Mouse (Mus musculus): ENCODE data around the gene Tmc3. TPM values are rescaled to one million over a fixed set of nuclear protein-coding genes. Genes with fewer than 3 reads are reported as not detected.

Gene Tmc3
- polyA plus RNA-seq, 1 experiment from 2014 or later, result 0.23 TPM

DNA sequence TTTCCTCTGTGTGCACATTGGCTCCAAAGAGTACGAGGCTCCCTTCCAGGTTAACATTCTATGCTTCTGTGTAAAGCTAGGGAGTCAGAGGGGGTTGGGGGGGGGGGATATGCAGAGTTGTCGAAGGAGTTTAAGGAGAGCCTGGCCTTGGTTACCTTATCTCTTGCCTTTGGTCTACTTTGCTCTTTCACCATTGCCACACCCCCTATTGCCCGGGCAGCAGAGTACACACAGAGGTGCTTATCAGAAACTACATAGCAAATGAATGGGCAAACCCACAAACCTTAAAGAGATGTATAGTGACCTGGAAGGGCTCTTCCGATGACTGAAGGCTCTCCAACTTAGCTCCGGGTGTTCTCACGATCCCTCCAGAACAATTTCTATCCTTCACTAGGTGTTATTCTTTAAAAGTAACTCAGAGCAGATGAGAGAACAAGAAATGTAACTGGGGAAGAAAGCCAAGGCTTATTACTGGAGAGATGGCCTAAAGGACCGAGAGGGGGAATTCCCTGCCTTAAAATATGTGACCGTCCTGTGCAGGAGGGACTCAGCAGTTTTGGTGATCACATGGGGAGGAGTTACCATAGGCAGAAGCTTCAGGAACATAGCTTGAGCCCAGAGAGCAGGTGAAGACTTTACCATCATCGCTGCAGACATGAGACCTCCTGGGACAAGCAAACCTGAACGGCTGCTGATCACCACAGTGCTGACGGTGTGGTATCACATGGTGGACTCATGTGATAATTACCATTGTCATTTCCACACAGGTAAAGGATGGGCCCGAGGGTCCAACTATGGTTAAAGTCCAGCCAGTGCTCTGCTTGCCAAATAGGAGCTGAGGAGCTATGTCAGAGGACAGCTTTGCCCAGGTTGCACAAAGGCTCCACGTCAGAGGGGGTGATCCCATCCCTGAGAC lies 14.5 kb downstream of the Tmc3 start:
- ATAC-seq (ENCODE audit: insufficient read depth), result no peak
- H3K4me2 ChIP-seq, result no peak overlapping the region
- H3K9ac ChIP-seq, result no peak overlapping the region
- no peaks in the 10 kb centered on the region for H3K27me3 ChIP-seq
- H3K27ac ChIP-seq (replicated peaks), result no peak overlapping the region
- H3K9me3 ChIP-seq (replicated peaks), result no peaks in the 10 kb centered on the region
- WGBS (ENCODE audit: insufficient replicate concordance), result 44% methylated on average over 13 of the region's 13 CpGs
- 0 out of 2 replicates have a peak, but pooled peaks cover 6% of the 10 kb centered on the region for H3K4me1 ChIP-seq (replicated peaks)
- no peak overlapping the region for H3K4me3 ChIP-seq (replicated peaks)
- H3K36me3 ChIP-seq (replicated peaks), result no peaks in the 10 kb centered on the region

DNA sequence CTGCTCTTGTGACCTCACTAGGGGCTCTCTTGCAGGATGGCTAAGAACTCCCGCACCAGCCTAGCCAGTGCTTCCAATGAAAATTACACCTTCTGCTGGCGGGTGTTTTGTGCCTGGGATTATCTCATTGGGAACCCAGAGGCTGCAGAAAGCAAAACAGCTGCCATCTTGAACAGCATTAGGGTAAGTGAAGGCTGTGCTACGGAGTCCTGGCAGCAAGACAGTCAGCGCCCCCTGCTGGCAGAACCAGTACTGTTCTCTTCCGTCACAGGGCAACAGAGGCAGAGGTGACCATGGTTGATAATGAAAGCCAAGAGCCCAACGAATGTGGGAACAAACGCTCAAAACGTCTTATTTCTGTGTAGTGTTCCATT lies 15.2 kb downstream of the Tmc3 start:
- ATAC-seq (ENCODE audit: insufficient read depth), result no peak
- no peak overlapping the region for H3K27ac ChIP-seq (replicated peaks)
- WGBS (ENCODE audit: insufficient replicate concordance), result 35% methylated on average over 8 of the region's 8 CpGs

DNA sequence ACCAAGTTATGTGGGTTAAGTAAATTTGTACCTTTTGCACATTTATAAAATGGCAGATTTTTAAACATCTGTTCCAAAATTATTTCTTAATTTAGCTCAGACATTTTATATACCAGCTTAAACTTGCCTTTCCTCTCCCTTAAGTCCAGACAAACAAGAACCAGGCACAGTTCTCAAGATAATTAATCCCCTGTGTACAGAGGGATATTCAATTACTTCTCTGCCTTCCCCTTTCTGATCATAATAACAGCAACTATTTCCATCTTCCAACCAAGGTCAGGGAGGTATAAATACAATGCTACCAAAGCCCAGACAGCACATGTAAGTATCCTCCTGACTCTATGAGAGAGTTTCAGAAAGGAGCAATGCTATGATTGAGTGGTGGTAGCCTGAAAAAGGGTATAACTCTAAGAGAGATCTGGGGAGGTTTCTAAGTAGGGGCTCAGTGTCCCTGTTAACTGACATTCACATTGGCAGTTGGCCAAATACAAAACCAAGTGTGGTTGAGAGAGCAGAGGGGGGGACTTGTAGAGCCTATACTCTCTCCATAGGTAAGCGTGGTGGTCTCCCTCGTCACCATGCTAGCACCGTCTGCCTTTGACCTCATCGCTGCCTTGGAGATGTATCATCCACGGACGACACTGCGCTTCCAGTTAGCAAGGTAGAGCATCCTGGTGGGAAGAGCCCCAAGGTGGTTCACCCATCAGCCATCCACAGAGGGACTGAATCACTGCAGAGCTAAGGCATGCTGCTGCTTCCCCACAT lies 19.6 kb downstream of the Tmc3 start:
- Histone ChIP-seq H3K4me1 (replicated peaks) (0 out of 2 replicates have a peak, but pooled peaks cover 5% of the 10 kb centered on the region), H3K4me2 (no peak overlapping the region), H3K4me3 (replicated peaks) (no peak overlapping the region), H3K36me3 (replicated peaks) (no peaks in the 10 kb centered on the region), H3K9ac (no peak overlapping the region), H3K9me3 (replicated peaks) (no peaks in the 10 kb centered on the region), H3K27ac (replicated peaks) (no peak overlapping the region), H3K27me3 (no peaks in the 10 kb centered on the region)
- WGBS (ENCODE audit: insufficient replicate concordance), result 79% methylated on average over 7 of the region's 7 CpGs
- ATAC-seq (ENCODE audit: insufficient read depth), result no peak

More for the DNA sequence above, 15.2 kb downstream of the Tmc3 start:
- H3K36me3 ChIP-seq (replicated peaks), result no peaks in the 10 kb centered on the region
- H3K9ac ChIP-seq, result no peak overlapping the region
- 0 out of 2 replicates have a peak, but pooled peaks cover 6% of the 10 kb centered on the region for H3K4me1 ChIP-seq (replicated peaks)
- no peaks in the 10 kb centered on the region for H3K27me3 ChIP-seq
- H3K4me2 ChIP-seq, result no peak overlapping the region
- no peaks in the 10 kb centered on the region for H3K9me3 ChIP-seq (replicated peaks)
- no peak overlapping the region for H3K4me3 ChIP-seq (replicated peaks)

DNA sequence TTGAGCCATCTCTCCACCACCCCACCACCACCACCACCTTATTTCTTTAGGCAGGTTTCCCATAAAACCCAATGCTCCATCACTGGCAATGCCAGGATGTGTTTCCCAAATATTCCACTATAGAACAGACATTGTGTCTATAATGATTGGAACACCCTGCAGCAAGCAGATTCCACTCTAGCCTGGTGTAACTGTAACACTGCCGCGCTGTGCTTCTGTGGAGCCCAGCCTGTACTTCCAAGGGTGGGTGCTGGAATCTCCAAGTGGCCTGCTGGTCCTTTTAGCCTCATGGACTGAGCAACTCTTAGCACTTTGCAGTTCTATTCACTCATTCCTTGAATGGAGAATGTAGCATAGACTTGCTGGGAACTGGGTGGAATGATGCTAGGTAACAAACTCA lies 22.1 kb downstream of the Tmc3 start:
- ATAC-seq (ENCODE audit: insufficient read depth), result no peak
- H3K27me3 ChIP-seq, result no peaks in the 10 kb centered on the region
- WGBS (ENCODE audit: insufficient replicate concordance), result 78% methylated on average over 2 of the region's 2 CpGs
- no peak overlapping the region for H3K9ac ChIP-seq
- no peak overlapping the region for H3K4me3 ChIP-seq (replicated peaks)
- no peaks in the 10 kb centered on the region for H3K9me3 ChIP-seq (replicated peaks)
- no peaks in the 10 kb centered on the region for H3K36me3 ChIP-seq (replicated peaks)
- H3K4me2 ChIP-seq, result no peak overlapping the region
- no peak overlapping the region for H3K27ac ChIP-seq (replicated peaks)
- no peaks in the 10 kb centered on the region for H3K4me1 ChIP-seq (replicated peaks)

DNA sequence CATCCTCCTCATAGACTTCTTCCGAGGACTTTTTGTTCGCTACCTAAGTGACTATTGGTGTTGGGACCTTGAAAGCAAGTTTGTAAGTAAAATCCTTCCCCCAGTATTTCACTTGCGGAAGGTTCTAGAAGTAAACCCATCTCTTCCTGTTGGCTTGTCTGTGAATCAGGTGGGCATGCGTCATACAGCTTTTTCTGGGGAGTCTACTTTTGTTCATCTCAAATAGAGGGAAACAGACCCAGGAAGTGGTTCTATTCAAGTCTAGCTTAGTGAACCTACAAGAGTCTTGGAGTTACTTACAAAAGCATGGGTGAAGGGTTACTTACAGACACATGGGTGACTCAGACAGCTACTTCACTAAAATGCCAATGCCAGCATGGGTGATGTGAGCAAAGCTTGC lies 25.2 kb downstream of the Tmc3 start:
- Histone ChIP-seq H3K4me1 (replicated peaks) (no peaks in the 10 kb centered on the region), H3K4me2 (no peak overlapping the region), H3K36me3 (replicated peaks) (no peaks in the 10 kb centered on the region), H3K27ac (replicated peaks) (no peak overlapping the region), H3K27me3 (no peaks in the 10 kb centered on the region), H3K9ac (no peak overlapping the region), H3K4me3 (replicated peaks) (no peak overlapping the region), H3K9me3 (replicated peaks) (no peaks in the 10 kb centered on the region)
- no peak for ATAC-seq (ENCODE audit: insufficient read depth)
- 76% methylated on average over 4 of the region's 4 CpGs for WGBS (ENCODE audit: insufficient replicate concordance)

DNA sequence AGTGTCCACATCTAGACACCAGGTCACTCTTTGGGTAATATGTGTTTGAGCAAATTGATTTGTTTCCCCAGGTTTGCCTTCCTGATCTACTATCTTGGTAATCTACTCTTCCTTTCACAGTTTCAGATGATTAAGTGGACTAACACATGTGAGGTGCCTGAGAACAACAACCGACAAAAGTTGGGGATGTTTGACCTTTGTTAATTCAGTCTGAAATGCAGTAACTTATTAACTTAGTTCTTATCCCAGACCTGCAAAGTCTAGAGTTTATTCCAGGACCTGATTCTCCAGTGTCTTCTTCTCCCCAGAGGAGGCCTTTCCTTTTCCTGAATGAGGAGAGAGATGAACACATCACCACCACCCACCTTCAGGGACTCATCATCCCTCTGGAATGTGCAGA lies 27.2 kb downstream of the Tmc3 start:
- 71% methylated on average over 1 of the region's 1 CpGs for WGBS (ENCODE audit: insufficient replicate concordance)
- ATAC-seq (ENCODE audit: insufficient read depth), result no peak

DNA sequence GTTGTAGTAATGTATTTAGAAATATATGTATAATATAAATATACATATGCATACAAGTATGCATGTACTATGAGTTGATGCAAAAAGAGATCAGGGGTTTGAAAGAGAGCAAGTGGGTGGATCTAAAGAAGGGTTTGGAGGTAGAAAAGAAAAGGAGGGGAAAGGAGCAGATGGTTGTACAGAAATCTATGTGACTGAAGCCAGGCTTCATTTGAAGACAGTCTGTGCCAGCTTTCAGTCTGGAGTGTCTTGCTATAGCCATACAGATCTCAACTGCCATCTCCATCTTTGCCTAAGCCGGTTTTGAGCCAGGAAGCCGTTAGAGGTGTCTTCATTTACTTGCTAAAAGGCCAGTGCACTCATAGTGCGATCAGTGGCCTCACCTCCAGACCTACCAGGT lies 30.5 kb downstream of the Tmc3 start:
- no peak overlapping the region for H3K4me3 ChIP-seq (replicated peaks)
- H3K27me3 ChIP-seq, result no peaks in the 10 kb centered on the region
- no peak overlapping the region for H3K9ac ChIP-seq
- no peak overlapping the region for H3K27ac ChIP-seq (replicated peaks)
- no peaks in the 10 kb centered on the region for H3K4me1 ChIP-seq (replicated peaks)
- no peaks in the 10 kb centered on the region for H3K9me3 ChIP-seq (replicated peaks)
- WGBS (ENCODE audit: insufficient replicate concordance), result 60% methylated on average over 3 of the region's 3 CpGs
- H3K4me2 ChIP-seq, result no peak overlapping the region
- ATAC-seq (ENCODE audit: insufficient read depth), result no peak
- no peaks in the 10 kb centered on the region for H3K36me3 ChIP-seq (replicated peaks)

More for the DNA sequence above, 27.2 kb downstream of the Tmc3 start:
- no peak overlapping the region for H3K4me3 ChIP-seq (replicated peaks)
- H3K27me3 ChIP-seq, result no peaks in the 10 kb centered on the region
- H3K4me2 ChIP-seq, result no peak overlapping the region
- no peak overlapping the region for H3K9ac ChIP-seq
- no peaks in the 10 kb centered on the region for H3K36me3 ChIP-seq (replicated peaks)
- H3K4me1 ChIP-seq (replicated peaks), result no peaks in the 10 kb centered on the region
- H3K9me3 ChIP-seq (replicated peaks), result no peaks in the 10 kb centered on the region
- no peak overlapping the region for H3K27ac ChIP-seq (replicated peaks)

DNA sequence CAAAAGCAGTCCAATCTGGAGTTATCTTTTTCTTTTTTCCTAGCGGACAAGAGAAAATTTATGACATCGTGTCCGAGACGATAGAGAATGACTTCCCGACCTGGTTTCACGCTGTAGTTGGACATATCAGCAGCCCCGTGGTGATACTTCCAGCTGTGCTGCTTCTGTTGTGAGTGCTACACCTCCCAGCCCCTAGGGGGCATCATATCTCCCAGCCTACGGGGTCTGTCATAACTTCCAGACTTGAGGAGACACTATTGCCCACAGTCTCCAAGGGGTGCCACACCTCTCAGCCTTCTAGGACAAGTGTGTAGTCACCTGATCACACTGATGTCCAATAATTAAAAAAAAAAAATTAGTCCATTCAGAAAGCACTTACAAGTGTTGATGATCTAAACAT lies 31.1 kb downstream of the Tmc3 start:
- 69% methylated on average over 8 of the region's 8 CpGs for WGBS (ENCODE audit: insufficient replicate concordance)
- H3K36me3 ChIP-seq (replicated peaks), result no peaks in the 10 kb centered on the region
- no peak overlapping the region for H3K4me3 ChIP-seq (replicated peaks)
- no peak for ATAC-seq (ENCODE audit: insufficient read depth)
- H3K9ac ChIP-seq, result no peak overlapping the region
- no peaks in the 10 kb centered on the region for H3K9me3 ChIP-seq (replicated peaks)
- no peaks in the 10 kb centered on the region for H3K4me1 ChIP-seq (replicated peaks)
- no peak overlapping the region for H3K27ac ChIP-seq (replicated peaks)
- no peaks in the 10 kb centered on the region for H3K27me3 ChIP-seq
- H3K4me2 ChIP-seq, result no peak overlapping the region

DNA sequence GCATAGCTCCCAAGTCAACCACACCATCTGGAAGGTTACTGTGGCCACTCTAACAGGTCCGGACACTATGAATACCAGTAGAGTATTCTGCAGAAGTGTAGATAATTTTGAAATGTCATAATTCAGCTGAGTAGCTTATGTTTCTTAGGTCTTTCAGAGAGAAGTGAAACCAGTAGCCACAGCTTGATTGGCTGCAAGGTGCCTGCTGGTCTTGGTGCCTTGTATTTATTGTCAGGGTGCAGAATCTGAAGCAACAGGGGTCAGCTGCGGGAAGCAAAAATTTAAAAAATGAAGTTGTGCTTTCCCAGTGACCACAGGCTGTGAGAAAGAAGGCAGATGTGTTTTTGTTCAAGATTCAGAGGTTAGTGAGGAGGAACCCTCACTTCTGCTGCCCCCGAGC lies 31.5 kb downstream of the Tmc3 start:
- H3K9ac ChIP-seq, result no peak overlapping the region
- no peak overlapping the region for H3K4me2 ChIP-seq
- H3K4me3 ChIP-seq (replicated peaks), result no peak overlapping the region
- no peaks in the 10 kb centered on the region for H3K9me3 ChIP-seq (replicated peaks)
- H3K27ac ChIP-seq (replicated peaks), result no peak overlapping the region
- 59% methylated on average over 3 of the region's 3 CpGs for WGBS (ENCODE audit: insufficient replicate concordance)
- no peaks in the 10 kb centered on the region for H3K27me3 ChIP-seq
- H3K36me3 ChIP-seq (replicated peaks), result no peaks in the 10 kb centered on the region
- no peak for ATAC-seq (ENCODE audit: insufficient read depth)
- no peaks in the 10 kb centered on the region for H3K4me1 ChIP-seq (replicated peaks)

DNA sequence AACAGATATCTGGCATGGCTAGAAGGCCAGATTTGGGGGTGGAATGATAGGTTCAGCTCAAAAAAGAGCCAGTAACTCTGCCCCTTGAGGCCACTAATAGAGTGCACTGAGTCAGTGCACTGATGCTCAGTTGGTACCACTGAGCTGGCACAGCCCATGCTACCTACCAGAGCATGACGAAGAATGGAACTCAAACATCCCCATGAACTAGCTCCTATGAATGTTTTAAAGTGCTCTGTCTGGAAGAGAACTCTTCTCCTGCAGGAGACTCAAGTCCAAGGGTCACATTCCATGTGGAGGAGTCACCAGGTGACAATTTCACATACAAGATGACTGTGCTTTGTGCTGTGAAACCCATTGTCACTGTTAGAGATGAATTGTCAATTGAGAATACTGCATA lies 34.0 kb downstream of the Tmc3 start:
- Histone ChIP-seq H3K4me2 (no peak overlapping the region), H3K9ac (no peak overlapping the region), H3K9me3 (replicated peaks) (no peaks in the 10 kb centered on the region), H3K27ac (replicated peaks) (no peak overlapping the region), H3K36me3 (replicated peaks) (no peaks in the 10 kb centered on the region), H3K27me3 (no peaks in the 10 kb centered on the region), H3K4me3 (replicated peaks) (no peak overlapping the region), H3K4me1 (replicated peaks) (no peaks in the 10 kb centered on the region)
- 55% methylated on average over 1 of the region's 1 CpGs for WGBS (ENCODE audit: insufficient replicate concordance)
- ATAC-seq (ENCODE audit: insufficient read depth), result no peak

DNA sequence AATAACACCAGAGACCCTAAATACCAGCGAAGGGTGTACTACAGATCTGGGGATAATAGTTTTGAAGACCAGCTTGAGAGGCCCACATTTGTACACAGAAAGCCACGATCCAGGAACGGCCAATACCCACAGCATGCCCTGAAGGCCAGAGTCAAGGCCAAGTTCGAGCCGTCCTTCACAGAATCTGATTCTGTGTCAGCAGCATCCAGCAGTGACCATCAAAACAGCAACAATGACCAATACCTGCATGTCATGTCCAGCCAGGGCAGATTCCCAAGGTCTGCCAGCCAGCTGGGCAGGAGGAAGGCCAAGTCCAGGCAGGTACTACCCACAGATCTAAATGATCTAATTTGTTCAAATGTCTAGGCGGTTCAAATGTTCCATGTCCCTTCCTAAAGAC lies 37.9 kb downstream of the Tmc3 start:
- no peaks in the 10 kb centered on the region for H3K36me3 ChIP-seq (replicated peaks)
- no peak overlapping the region for H3K4me3 ChIP-seq (replicated peaks)
- H3K4me1 ChIP-seq (replicated peaks), result no peaks in the 10 kb centered on the region
- H3K9ac ChIP-seq, result no peak overlapping the region
- ATAC-seq (ENCODE audit: insufficient read depth), result no peak
- H3K27me3 ChIP-seq, result no peaks in the 10 kb centered on the region
- H3K27ac ChIP-seq (replicated peaks), result no peak overlapping the region
- no peak overlapping the region for H3K4me2 ChIP-seq
- 67% methylated on average over 6 of the region's 6 CpGs for WGBS (ENCODE audit: insufficient replicate concordance)
- H3K9me3 ChIP-seq (replicated peaks), result no peaks in the 10 kb centered on the region

Measured in liver, embryonic 15.5 days (tissue).